Mouse (Mus musculus): ENCODE measurements around the gene Ccdc116. TPM values are rescaled to one million over a fixed set of nuclear protein-coding genes. Genes with fewer than 3 reads are reported as not detected.
A peak's percentile ranks its signal among the peaks of the same experiment; 100 is the strongest.

Ccdc116 gene
- total RNA-seq, 2 experiments from 2014 or later, result 0.26 to 1.6 TPM

DNA sequence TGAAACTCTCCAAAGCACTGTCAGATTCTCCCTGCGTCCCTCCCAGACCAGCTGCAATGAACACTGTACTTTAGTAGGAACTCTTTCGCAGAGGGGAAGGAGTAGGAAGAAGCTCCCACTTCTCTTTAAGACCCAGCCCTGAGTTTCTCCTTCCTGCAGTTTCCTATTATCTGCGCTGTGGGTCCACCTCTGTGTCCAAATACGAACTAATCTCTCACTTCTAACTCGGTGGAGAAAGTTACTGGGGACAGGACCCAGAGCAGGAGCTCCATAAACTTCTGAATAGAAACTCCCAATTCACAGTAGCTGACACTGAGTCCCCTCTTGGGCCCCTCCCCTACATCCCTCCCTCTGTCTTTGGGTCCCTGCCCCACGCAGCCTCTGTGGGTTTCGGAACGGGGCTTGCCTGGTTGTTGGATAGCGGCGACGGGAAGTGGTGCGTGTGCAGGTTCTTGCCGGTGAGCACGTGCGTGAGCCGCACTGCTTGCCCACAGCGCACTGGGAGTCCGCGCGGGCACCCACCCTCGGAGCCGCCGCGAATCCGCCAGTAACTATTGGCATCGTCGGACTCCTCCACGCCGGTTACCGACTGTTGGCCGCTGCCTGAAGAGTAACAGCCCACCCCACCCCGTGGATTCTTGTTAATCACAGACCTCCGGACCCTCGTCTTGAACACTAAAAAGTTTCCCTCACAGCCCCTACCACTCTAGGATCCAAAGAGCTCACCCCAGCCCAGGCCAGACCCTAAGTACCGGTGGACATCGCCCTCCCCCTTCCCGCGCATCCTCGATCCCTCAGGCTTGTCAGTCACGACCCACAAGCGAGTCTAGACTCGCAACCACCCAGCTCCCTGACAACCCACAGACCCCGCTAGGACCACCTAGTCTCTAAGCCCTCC is 15.6 kb downstream of the Ccdc116 start:
- peak in 1 of 2 experiments; percentile 28 for DNase-seq (ENCODE audit: low spot score in 2 of 2)

DNA sequence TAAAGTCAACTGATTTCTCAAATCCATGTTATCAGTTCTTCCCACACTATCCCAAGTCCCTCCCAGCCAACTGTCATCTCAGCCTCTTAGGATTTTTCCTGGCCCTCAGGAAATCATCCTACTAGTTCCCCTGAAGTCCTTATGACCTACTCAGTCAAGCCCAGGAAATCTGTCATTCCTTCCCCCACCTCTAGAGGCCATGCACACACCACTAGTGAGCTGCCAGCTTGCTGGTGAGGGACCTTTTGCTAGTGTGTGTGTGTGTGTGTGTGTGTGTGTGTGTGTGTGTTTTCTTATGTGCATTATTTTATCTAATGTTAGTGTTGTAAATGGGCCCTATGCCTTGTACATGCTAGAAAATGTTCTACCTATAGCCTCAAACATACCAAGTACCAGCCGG is 19.7 kb downstream of the Ccdc116 start:
- no peak for DNase-seq (ENCODE audit: low spot score in 2 of 2)

DNA sequence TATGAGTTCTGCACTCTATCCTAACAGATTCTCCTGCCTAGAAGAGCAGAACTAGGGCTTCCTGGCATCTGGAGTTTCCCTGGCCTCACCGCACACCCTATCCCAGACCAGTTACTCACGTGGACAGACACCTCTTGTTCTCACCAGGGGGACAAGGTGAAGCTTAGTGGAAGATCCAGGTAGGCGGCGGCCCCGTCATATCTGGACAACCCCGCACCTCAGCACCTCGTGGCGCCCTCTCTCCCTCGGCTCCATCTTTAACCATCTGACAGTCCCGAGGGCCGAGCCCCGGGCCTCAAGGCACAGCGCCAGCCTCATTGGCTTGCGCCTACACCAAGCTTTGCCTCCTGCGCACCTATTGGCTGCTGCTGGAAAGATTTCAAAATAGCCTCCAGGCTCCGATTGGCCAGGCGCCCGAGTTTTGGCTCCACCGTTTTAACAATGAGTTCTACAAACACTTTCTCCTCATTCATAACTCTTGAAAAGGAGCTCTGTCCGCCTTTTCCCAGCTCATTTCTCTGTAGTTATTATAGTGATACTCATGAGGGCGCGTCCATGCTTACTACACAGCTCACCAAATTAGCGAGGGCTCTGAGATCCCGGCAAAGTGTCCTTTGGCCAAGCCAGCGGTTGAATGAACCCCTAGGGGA is 22.0 kb downstream of the Ccdc116 start, which contains the start of gene 2610318N02Rik:
2610318N02Rik (minus strand) TSS at position 297 of the 650 bp plus-strand sequence.
- DNase-seq (ENCODE audit: low spot score in 2 of 2), result peak in 1 of 2 experiments; percentile 58

DNA sequence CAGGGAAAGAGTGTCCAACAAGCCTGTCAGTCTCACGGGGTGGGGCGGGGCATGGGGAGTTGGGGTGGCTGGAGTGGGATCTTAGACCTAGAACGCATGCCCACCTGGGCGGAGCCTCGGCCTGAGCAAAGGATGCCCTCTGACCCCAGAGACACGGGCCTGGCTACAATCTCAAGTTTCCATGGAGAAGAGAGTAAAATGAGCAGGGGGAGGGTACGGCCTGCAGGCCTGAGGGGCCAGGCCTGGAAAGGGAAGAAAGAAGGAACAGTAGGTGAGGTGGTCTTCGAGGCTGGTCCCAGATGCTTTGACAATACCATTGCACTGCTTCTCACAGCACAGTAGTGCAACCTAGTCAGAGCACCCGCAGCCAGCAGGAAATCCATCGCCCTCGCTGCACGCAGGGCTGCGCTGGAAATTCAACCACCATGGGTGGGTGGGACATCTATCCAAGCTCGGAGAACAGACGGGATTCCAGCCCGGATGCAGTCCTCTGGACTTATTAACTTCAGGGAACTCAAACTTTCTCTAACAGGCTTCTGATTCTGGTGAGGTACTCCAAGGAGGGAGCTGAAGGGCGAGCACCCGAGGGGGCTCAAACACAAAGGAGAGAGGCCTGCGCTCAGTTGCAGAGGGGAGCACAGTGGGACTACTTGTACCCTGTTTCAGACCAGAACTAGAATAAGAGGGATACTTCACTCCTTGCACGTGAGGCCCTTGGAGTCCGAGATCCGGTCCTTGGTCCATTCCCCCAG is 22.7 kb downstream of the Ccdc116 start:
- no peak for DNase-seq (ENCODE audit: low spot score in 2 of 2)

DNA sequence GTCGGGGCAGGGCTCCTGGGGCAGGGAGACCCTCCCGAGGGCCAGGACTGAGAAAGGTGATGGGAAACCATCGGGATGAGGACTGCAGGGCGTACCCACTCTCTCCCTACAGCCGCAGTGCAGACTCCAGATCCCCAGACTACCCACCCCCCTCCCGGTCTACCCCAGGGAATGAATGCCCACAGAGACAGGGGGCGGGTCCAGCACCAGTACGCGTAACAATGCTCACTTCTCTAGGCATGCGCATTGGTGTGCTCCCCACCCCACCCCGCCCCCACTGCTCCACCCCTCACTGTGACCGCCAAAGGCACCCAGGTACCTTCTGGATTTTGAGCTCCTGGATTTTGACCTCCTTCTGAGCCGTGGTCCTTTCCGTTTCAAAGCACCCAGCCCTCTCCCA is 25.5 kb downstream of the Ccdc116 start:
- DNase-seq (ENCODE audit: low spot score in 2 of 2), result no peak

DNA sequence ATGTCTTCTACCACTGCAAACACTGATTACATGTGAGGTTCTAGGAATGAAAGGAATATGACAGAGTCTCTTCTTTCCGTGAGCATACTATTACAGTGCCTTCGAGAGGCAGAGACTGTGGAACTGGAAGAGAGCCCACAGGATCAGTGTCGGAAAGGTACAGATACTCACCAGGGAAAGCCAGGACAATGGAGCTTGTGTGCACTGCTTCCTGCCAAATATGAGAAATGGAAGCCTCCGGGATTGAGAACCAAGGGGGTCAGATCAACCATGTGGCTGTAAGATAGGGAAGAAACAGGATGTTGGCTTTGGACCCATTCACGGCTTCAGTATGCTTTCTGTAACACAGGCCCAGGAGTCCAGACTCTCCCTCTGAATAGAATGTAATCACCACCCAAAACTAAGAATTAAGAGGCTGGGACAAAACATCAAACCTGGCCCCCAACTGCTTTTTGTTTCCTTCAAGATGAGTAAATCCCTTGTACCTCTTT is 29.7 kb downstream of the Ccdc116 start:
- no peak for DNase-seq (ENCODE audit: low spot score in 2 of 2)

DNA sequence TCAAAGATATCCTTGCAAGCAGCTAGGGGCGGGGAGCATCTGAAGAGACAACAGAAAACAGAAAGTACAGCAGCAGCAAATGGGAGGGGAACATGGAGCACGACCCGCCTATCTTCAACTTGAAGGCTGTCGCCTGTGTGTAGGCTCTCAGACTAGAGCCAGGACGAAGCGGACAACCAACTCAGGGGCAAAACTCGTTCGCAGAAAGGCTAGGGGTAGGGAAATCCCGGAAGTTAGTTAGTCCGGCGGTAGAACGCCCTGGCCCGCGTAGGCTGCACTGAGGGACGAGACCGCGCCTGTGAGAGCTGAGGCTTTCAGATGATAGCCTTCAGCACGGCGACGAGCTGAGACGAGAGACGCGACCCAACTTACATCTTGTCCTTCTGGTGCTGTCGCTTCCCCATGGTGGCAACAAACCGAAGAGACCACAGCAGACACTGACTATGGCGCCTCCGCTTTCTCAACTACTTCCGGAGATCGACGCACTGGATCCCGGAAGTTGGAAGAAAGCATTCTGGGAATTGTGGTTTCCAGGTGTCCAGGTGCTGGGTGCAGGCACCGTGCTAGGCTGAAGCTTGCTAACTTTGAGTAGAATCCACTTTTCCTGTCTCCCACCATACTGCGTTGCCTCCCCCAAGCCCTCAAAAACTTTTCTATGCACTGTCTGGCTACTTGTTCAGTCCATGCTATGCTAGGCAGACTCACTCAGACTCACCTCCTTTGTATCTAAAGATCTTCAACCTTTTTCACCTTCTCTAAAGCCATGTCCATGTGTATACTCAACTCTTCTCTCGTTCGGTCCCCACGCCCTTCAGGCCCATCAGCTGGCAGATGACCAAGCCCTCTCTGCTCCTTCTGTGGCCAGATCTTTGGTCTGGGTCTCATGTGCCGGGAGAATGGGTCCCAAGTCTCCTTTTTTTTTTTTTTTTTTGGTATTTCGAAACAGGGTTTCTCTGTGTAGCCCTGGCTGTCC is 36.0 kb downstream of the Ccdc116 start, which contains the start of gene Ppil2:
Ppil2 (minus strand) TSS at position 487 of the 973 bp plus-strand sequence.
- DNase-seq (ENCODE audit: low spot score in 2 of 2), result peak in 1 of 2 experiments; percentile 53

DNA sequence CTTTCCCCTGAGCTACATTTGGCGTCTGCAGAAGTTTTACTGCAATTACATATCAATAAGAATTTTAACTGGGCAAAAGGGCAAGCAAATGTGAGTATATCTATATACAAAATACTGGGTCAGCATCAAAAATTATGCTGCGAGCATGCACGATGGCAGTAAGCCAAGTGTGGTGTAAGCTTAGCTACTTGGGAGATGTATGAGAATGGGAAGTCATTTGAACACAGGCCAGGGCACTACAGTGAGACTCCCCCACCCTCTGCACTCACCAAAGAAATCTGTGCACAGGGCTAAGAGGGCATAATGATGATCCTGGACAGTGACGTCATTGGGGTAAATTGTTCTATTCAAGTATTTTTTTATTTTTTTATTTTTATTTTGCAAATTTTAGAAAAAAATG is 42.4 kb downstream of the Ccdc116 start:
- DNase-seq (ENCODE audit: low spot score in 2 of 2), result no peak

DNA sequence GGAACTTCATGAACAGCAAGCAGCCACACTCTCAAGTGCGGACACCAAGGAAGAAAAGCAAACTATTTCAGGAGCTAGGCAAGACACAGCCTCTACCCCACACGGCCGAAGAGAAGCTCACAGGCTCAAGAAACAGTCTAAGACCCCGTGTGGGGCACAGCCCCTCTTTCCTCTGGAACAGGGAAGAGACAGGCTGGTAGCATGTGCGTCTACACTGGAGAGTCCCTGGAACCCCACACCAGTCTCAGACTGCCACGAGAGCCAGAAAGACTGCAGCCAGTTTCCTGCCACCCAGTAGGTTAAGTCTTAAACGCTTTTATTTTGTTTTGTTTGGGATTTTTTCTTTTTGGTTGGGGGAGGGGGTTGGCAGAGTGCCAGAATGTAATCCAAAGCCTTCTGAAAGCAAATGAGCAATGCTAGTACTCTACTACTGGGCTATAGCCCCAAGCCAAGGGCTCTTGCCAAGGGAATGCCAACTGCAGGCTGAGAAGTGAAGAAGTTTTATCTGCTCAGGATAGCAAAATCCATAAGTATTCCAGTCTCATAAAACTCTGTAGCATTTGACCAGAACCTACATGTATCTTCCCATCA is 44.3 kb downstream of the Ccdc116 start:
- no peak for DNase-seq (ENCODE audit: low spot score in 2 of 2)

DNA sequence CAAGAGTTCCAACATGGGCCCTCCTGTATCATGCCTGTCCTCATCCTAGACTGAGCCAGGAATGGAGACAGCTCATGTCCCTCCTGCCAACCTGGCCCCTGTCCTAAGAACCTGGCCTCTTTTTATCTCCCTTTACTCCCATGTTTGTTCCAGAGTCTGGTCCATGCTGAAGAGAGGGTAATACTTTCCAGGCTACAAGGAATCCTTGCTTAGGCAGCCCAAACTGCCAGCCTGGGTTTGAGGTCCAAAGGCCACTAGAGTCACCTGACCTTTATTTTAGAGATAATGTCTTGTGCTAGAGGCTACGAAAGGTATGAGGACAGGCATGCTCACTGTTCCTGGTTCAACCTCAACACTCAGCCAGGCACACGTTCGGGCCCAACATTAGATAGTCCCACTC is 50.1 kb downstream of the Ccdc116 start:
- no peak for DNase-seq (ENCODE audit: low spot score in 2 of 2)

Small RNAs within 50 kb of the gene (microRNA-seq; reads per million reads assigned to microRNA genes)
- gene Mir130b (302 reads per million, percentile 61 among the genes with 10 or more reads in this experiment), gene Mir301b (11.2 reads per million, percentile 28 among the genes with 10 or more reads in this experiment)

Other genes starting within 250 kb of the Ccdc116 start
- 100 to 1,000 TPM; 121 to 124 TPM for gene Mapk1, start 163.8 kb downstream of the Ccdc116 start, total RNA-seq (2021)
- gene Ypel1, start 77.5 kb downstream of the Ccdc116 start, total RNA-seq (2021), result 1 to 10 TPM; 4.9 to 6.1 TPM
- 10 to 100 TPM; 48.2 to 56.1 TPM for gene Ppil2, start 36.0 kb downstream of the Ccdc116 start, total RNA-seq (2021)
- 1 to 10 TPM; 1.5 to 3.0 TPM for gene 2610318N02Rik, start 22.1 kb downstream of the Ccdc116 start, total RNA-seq (2021)
- 1 to 10 TPM; 8.0 to 10.0 TPM for gene Sdf2l1, start 14.8 kb downstream of the Ccdc116 start, total RNA-seq (2021)
- gene Ydjc, start 2.6 kb downstream of the Ccdc116 start, total RNA-seq (2021), result 1 to 10 TPM in 1 of 2 experiments, under 1 TPM in 1; 0.61 to 1.1 TPM
- gene Ube2l3, start 55.4 kb upstream of the Ccdc116 start, total RNA-seq (2021), result 100 to 1,000 TPM; 166 to 178 TPM
- gene Rimbp3, start 61.4 kb upstream of the Ccdc116 start, total RNA-seq (2021), result under 1 TPM; 0.22 to 0.29 TPM
- gene Hic2, start 86.3 kb upstream of the Ccdc116 start, total RNA-seq (2021), result 1 to 10 TPM; 2.7 to 3.9 TPM
- 1 to 10 TPM; 4.4 to 5.8 TPM for gene Tmem191c, start 128.8 kb upstream of the Ccdc116 start, total RNA-seq (2021)
- gene Serpind1, start 184.1 kb upstream of the Ccdc116 start, total RNA-seq (2021), result 1 to 10 TPM in 1 of 2 experiments, under 1 TPM in 1; 0.78 to 1.9 TPM